ENCODE assay signal across 14 mouse cellular contexts in the genomic region with DNA sequence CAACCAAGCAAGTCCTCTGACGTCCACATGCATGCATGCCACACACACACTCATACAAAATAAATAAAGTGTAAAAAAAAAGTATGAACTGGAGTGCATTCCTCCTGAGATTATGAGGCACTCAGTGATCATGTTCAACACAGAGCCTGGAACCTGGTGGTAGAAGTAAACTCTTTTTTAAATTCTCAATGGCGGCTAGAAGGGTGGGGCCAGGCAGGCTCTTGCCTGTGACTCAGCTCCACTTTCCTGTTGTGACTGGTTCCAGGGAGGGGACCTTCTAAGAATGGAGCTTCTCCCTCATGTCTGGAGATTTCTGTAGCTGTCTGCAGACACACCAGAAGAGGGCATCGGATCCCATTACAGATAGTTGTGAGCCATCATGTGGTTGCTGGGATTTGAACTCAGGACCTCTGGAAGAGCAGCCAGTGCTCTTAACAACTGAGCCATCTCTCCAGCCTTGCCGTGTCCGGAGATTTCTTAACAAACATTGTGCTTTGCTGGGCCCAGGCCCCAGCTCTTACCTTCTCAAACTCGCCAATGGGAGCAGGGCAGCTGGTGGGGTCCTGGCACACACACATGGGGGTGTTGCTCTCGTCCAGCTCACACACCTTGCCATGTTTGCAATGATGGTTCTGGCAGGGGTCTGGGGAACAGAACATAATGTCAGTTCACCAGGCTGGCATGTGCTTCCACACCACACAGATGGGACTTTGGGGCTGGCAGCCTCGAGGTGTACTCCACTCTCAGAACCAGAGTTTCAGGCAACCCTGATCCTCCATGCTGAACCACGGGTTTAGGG. TPM values are rescaled to one million over a fixed set of nuclear protein-coding genes. Genes with fewer than 3 reads are reported as not detected.
A peak's percentile ranks its signal among the peaks of the same experiment; 100 is the strongest.
DNase-seq lines count a peak whose midpoint lies in the region; ATAC-seq and TF ChIP-seq lines count a peak whose summit lies in the region.
"Had no signal": no experiment of that assay in that cellular context is flagged by ENCODE, and none has a peak within 500 bp of the region (broad histone marks: within the 10 kb centered on the region; RNA-seq: fewer than 3 reads in every experiment).

No protein-coding gene starts in this region.

- WGBS in heart, adult 2 months = 63% methylated on average over 9 of the region's 9 CpGs
- 86% methylated on average over 9 of the region's 9 CpGs for WGBS in embryonic facial prominence, embryonic 13.5 days

- intact Hi-C loops in heart, adult 2 months (cut with DNase I) = no loop called here

- 0 out of 2 replicates have a peak overlapping the region, but pooled peaks have one; percentile 12 for H3K9ac ChIP-seq in heart, adult 2 months (ENCODE audit: low read depth, low read length)
- no peak overlapping the region for H3K9ac ChIP-seq in embryonic facial prominence, embryonic 13.5 days
- H3K9ac ChIP-seq: forebrain, embryonic 12.5 days had no signal

- H3K4me1 ChIP-seq in heart, adult 2 months (ENCODE audit: control insufficient read depth, insufficient read depth, low read length) = peaks cover 21% of the 10 kb centered on the region
- no peaks in the 10 kb centered on the region for H3K4me1 ChIP-seq in embryonic facial prominence, embryonic 13.5 days
- H3K4me1 ChIP-seq: forebrain, embryonic 12.5 days had no signal

- no peak for TF ChIP-seq EP300 in heart, adult 2 months (IDR thresholded peaks at IDR 0.05; ENCODE audit: insufficient read depth, low read depth, low read length)

- H3K27me3 ChIP-seq in heart, adult 2 months (ENCODE audit: control insufficient read depth, insufficient read depth, low read length) = no peaks in the 10 kb centered on the region
- H3K27me3 ChIP-seq in embryonic facial prominence, embryonic 13.5 days = no peaks in the 10 kb centered on the region
- H3K27me3 ChIP-seq: forebrain, embryonic 12.5 days; Patski had no signal

- no peak for TF ChIP-seq POLR2A in heart, adult 2 months (IDR thresholded peaks at IDR 0.05; ENCODE audit: insufficient read depth, low read depth, low read length)

- peak; percentile 53 for TF ChIP-seq CTCF in heart, adult 2 months (IDR thresholded peaks at IDR 0.05)
- peak; percentile 26; the same call in 1 of the 2 replicates for TF ChIP-seq CTCF in layer of hippocampus, adult 2 months (conservative IDR thresholded peaks at IDR 0.05)

- peak overlapping the region; percentile 88 for H3K27ac ChIP-seq in heart, adult 2 months
- H3K27ac ChIP-seq in layer of hippocampus, adult 2 months = peak overlapping the region; percentile 64
- peak overlapping the region; percentile 33; the same call in 1 of the 2 replicates for H3K27ac ChIP-seq in embryonic facial prominence, embryonic 13.5 days
- H3K27ac ChIP-seq: forebrain, embryonic 12.5 days had no signal

- 0 out of 2 replicates have a peak, but pooled peaks cover 2% of the 10 kb centered on the region for H3K79me2 ChIP-seq in heart, adult 2 months (replicated peaks; ENCODE audit: control insufficient read depth, insufficient read depth, low read length)

- ATAC-seq in embryonic facial prominence, embryonic 13.5 days (ENCODE audit: insufficient number of reproducible peaks, insufficient read depth, low FRiP score, low TSS enrichment, low read depth) = no peak

- no peak overlapping the region for H3K4me3 ChIP-seq in heart, adult 2 months
- H3K4me3 ChIP-seq in layer of hippocampus, adult 2 months = no peak overlapping the region
- H3K4me3 ChIP-seq in embryonic facial prominence, embryonic 13.5 days = no peak overlapping the region
- H3K4me3 ChIP-seq: forebrain, embryonic 12.5 days; megakaryocyte, embryonic 14.5 days had no signal

- no peak overlapping the region for H3K4me2 ChIP-seq in embryonic facial prominence, embryonic 13.5 days
- H3K4me2 ChIP-seq: forebrain, embryonic 12.5 days had no signal

- no peak for DNase-seq in heart, adult 2 months
- no peak for DNase-seq in heart, adult 18-20 months
- DNase-seq in layer of hippocampus, adult 2 months (ENCODE audit: low spot score in 2 of 2) = no peak
- DNase-seq in layer of hippocampus, adult 9-11 months = no peak
- peak; percentile 64 for DNase-seq in lung, postnatal 25 days (ENCODE audit: low spot score)
- DNase-seq in right cerebral cortex, postnatal 4 days = no peak
- no peak for DNase-seq in T-cell, adult 2 months (ENCODE audit: low spot score)
- DNase-seq: cerebellum, postnatal 25 days; gastrocnemius, postnatal 36 days; left cerebral cortex, postnatal 4 days had no signal

- peaks cover 66% of the 10 kb centered on the region for H3K36me3 ChIP-seq in heart, adult 2 months (ENCODE audit: control insufficient read depth, insufficient read depth, low read length)
- peaks cover 97% of the 10 kb centered on the region for H3K36me3 ChIP-seq in embryonic facial prominence, embryonic 13.5 days

- H3K9me3 ChIP-seq in embryonic facial prominence, embryonic 13.5 days = no peaks in the 10 kb centered on the region
- H3K9me3 ChIP-seq: forebrain, embryonic 12.5 days had no signal

RNA-seq across cellular contexts. Expression of gene Sparc, which starts 18.1 kb away (rescaled TPM):
- 100 to 1,000 TPM; 320 to 420 TPM for total RNA-seq in heart, adult 2 months (2021)
- polyA plus RNA-seq in heart, adult 2 months (2012; rRNA removed) = 666 and 876 TPM in 2 replicates
- total RNA-seq in heart, adult 18-20 months (2021) = 100 to 1,000 TPM; 264 to 308 TPM
- total RNA-seq in layer of hippocampus, adult 2 months (2021) = 100 to 1,000 TPM; 274 to 288 TPM
- polyA plus RNA-seq in embryonic facial prominence, embryonic 13.5 days (2015; fragmentation: Nextera tagmentation; extraction: Ambion mirVana) = 1,239 and 1,279 TPM in 2 replicates

RNA-seq across cellular contexts. Expression of gene Atox1, which starts 56.2 kb away (rescaled TPM):
- 100 to 1,000 TPM in 1 of 2 experiments, 10 to 100 TPM in 1; 98.6 to 112 TPM for total RNA-seq in heart, adult 2 months (2021)
- 155 and 204 TPM in 2 replicates for polyA plus RNA-seq in heart, adult 2 months (2012; rRNA removed)
- 100 to 1,000 TPM in 1 of 2 experiments, 10 to 100 TPM in 1; 98.7 to 104 TPM for total RNA-seq in heart, adult 18-20 months (2021)
- total RNA-seq in layer of hippocampus, adult 2 months (2021) = 10 to 100 TPM; 88.4 to 92.4 TPM
- 386 and 443 TPM in 2 replicates for polyA plus RNA-seq in embryonic facial prominence, embryonic 13.5 days (2015; fragmentation: Nextera tagmentation; extraction: Ambion mirVana)

Comparison
In these comparisons a context has a peak if more than half of its experiments do, and no peak if none do; other contexts are left out.
1. H3K27ac ChIP-seq: peak in every context shown above with its lines; median percentile 88 in heart, adult 2 months; 64 in layer of hippocampus, adult 2 months; 33 in embryonic facial prominence, embryonic 13.5 days.